Mouse (Mus musculus) liver, postnatal 0 days (tissue): ENCODE measurements around the gene Blcap. TPM values are rescaled to one million over a fixed set of nuclear protein-coding genes. Genes with fewer than 3 reads are reported as not detected.

Source experiments
- ATAC-seq: fragments of 200-750 bp; cut with Nextera tagmentation; 2 replicates; pipeline ENCODE4 v1.8.0; 2017; ENCODE audit warnings: mild to moderate bottlenecking, moderate library complexity
- DNase-seq: peaks from one replicate; pipeline ENCODE4 v3.0.0-alpha.2; 2016
- H3K27ac ChIP-seq: fragments of 300-500 bp; sonication (generic); 2 replicates; pipeline ENCODE4 v1.5.1; 2014; ENCODE audit warnings: antibody characterized with exemption, moderate library complexity, mild to moderate bottlenecking, low read depth
- H3K27me3 ChIP-seq: fragments of 300-500 bp; sonication (generic); 2 replicates; pipeline ENCODE4 v1.6.1; 2014; ENCODE audit warnings: low read length, control low read depth, mixed read lengths; ENCODE audit not compliant: insufficient read depth
- H3K36me3 ChIP-seq: fragments of 300-500 bp; sonication (generic); replicated peaks from 2 replicates; pipeline ENCODE4 v1.6.1; 2014; ENCODE audit warnings: mild to moderate bottlenecking, control low read depth, low read length, moderate library complexity, mixed read lengths; ENCODE audit not compliant: insufficient read depth
- H3K4me1 ChIP-seq: fragments of 300-500 bp; sonication (generic); 2 replicates; pipeline ENCODE4 v1.6.1; 2014; ENCODE audit warnings: antibody characterized with exemption, mild to moderate bottlenecking, control low read depth; ENCODE audit not compliant: insufficient read depth
- H3K4me2 ChIP-seq: fragments of 300-500 bp; sonication (generic); 2 replicates; pipeline ENCODE4 v1.6.1; 2014; ENCODE audit warnings: low read depth, mild to moderate bottlenecking, low read length, moderate library complexity, mixed read lengths
- H3K4me3 ChIP-seq: fragments of 300-500 bp; sonication (generic); 2 replicates; pipeline ENCODE4 v1.5.1; 2014; ENCODE audit warnings: low read depth, low read length
- H3K9ac ChIP-seq: fragments of 300-500 bp; sonication (generic); replicated peaks from 2 replicates; pipeline ENCODE4 v1.6.1; 2014; ENCODE audit warnings: mild to moderate bottlenecking, moderate library complexity
- H3K9me3 ChIP-seq: fragments of 300-500 bp; sonication (generic); 2 replicates; pipeline ENCODE4 v1.6.1; 2016; ENCODE audit warnings: mild to moderate bottlenecking, control low read depth, low read length, mixed read lengths
- CTCF ChIP-seq: sonication (generic); IDR thresholded peaks from 2 replicates; pipeline ENCODE4 v1.5.1; 2016; ENCODE audit warnings: antibody characterized with exemption, low read depth
- EP300 ChIP-seq: IDR thresholded peaks from 2 replicates; pipeline ENCODE4 v1.6.1; 2016; ENCODE audit warnings: antibody characterized with exemption, low read depth, mild to moderate bottlenecking
- whole genome bisulfite sequencing: fragments of 180-500 bp; shearing (Covaris S2); extraction: QIAGEN DNeasy Blood & Tissue Kit; methylation state at CpG from one replicate; pipeline ENCODE4 v1.1.7; 2014; ENCODE audit not compliant: insufficient replicate concordance; 5-methylcytosine and 5-hydroxymethylcytosine counted together
- polyA plus RNA-seq: library from polyadenylated mRNA; unstranded; fragments of >200 nt; fragmentation: Nextera tagmentation; extraction: Ambion mirVana; gene quantifications from 2 replicates; pipeline ENCODE4 v1.2.1, GENCODE M21; 2015

The Blcap gene
- polyA plus RNA-seq, 1 experiment from 2014 or later = 13.3 TPM

DNA sequence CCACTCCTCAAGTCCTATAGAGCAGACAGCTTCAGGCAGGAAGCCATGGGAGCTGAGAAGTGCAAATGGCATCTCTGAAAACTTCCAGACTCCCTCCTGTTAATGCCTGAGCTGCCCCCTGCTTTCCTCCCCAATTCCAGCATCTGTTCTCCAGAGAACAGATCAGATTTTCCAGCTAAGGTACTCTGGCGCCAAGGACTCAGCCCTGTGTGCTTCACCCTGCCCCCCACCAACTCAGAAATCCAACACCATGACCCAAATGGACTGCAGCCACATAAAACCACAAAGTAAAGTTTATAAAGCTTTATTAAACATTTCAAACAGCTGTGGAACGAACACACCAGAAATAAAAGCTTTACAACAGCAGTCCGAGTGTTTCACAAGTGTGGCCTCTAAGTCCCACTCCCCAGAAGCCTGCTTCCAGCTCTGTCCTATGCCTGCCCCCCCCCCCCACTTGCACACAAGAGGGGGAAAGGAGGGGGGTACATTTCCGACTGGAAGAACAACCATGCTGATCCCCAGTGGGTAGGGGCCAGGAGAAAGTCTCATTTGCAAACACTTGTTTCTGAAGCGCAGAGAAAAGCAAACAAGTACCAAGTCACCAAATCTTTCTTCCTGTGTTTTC lies 14.9 kb downstream of the Blcap start:
- Histone ChIP-seq H3K36me3 (no peaks in the 10 kb centered on the region), H3K4me3 (no peak overlapping the region), H3K9ac (no peak overlapping the region), H3K27me3 (peaks cover 9% of the 10 kb centered on the region), H3K9me3 (peaks cover 3% of the 10 kb centered on the region), H3K4me1 (peaks cover 6% of the 10 kb centered on the region; the same call in 1 of the 2 replicates), H3K4me2 (no peak overlapping the region), H3K27ac (no peak overlapping the region)
- TF ChIP-seq EP300 (no peak), CTCF (no peak)
- ATAC-seq = no peak
- 81% methylated on average over 5 of the region's 5 CpGs for WGBS
- DNase-seq = no peak

DNA sequence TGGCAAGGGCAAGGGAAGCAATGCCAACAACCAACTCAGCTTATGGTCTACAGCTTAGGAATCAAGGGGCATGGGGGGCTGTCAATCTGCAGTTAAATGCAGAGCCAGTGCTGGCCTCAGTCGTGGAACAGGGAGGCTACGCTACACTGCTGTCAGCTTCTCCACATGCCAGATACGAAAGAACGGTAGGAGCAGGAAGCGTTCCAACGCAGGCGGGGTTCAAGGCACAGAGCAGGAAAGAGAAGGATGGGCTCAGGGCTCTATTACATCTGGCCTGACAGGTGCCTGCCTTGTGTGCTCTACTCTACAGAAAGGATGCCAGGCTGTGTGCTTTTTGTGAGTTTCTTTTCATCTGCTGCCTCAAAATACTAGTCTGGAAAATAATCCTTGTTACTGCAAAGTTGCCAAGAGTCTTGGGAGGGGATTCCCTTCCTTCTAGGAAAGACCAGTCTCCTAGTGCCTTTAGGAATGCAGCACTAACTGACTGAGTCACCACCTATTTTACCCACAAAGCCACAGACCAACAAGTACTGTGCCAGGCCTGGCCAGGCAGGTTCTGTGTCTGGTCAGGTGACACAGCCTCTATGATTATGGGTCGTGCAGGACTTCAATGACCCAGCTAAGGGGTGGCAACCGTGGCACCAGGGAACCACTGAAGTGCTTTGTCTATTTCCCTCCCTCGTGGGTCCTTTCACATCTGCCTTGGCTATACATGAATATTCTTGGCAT lies 18.8 kb downstream of the Blcap start:
- Histone ChIP-seq H3K9ac (no peak overlapping the region), H3K4me1 (peaks cover 11% of the 10 kb centered on the region), H3K36me3 (0 out of 2 replicates have a peak, but pooled peaks cover 2% of the 10 kb centered on the region), H3K4me3 (no peak overlapping the region), H3K27me3 (no peaks in the 10 kb centered on the region), H3K27ac (no peak overlapping the region), H3K4me2 (no peak overlapping the region), H3K9me3 (no peaks in the 10 kb centered on the region)
- DNase-seq = no peak
- 76% methylated on average over 10 of the region's 10 CpGs for WGBS
- no peak for ATAC-seq
- TF ChIP-seq CTCF = no peak
- TF ChIP-seq EP300 = no peak

DNA sequence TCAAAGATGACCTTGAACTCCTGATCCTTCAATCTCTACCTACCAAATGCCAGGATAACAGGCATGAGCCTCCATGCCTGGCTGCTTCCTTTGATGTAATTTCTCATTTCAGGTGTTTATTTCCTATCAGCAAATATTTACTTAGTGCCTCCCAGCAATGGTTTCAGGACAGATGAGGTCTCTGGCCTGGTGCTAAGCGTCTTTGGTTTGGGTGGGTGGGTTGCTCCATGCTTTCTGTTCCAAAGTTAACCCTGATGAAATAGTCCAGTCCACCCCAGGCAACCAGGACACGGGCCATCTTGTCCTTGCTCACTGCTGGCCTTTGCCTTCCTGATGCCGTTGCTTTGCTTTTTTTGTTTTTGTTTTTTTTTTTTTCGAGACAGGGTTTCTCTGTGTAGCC lies 20.8 kb downstream of the Blcap start:
- no peak overlapping the region for H3K4me3 ChIP-seq
- no peak for DNase-seq
- H3K4me1 ChIP-seq = peaks cover 11% of the 10 kb centered on the region
- H3K9me3 ChIP-seq = no peaks in the 10 kb centered on the region
- H3K27me3 ChIP-seq = no peaks in the 10 kb centered on the region
- ATAC-seq = peak; percentile 85
- H3K27ac ChIP-seq = 0 out of 2 replicates have a peak overlapping the region, but pooled peaks have one; percentile 16
- 59% methylated on average over 4 of the region's 4 CpGs for WGBS
- H3K36me3 ChIP-seq = 0 out of 2 replicates have a peak, but pooled peaks cover 2% of the 10 kb centered on the region
- no peak overlapping the region for H3K9ac ChIP-seq
- no peak overlapping the region for H3K4me2 ChIP-seq
- TF ChIP-seq EP300 (no peak), CTCF (no peak)

DNA sequence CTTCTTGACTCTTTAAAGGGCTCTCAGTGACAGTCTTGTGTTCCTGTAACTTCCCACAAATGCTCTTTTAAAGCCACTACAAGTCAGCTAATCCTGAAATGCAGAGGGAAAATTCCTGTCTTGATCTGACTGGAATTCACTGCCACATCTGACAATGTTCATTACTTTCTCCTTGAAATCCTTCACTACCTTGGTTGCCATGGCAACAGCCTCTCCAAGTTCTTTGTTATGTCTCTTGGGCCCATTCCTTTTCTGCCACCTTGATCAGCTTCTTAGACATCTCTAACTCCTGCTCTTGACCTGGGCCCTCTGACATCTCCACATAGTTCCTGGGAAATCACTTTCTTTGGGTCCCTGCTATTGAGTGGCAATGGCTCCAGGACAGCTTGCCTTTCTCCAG lies 24.4 kb downstream of the Blcap start:
- no peak for TF ChIP-seq CTCF
- no peak for TF ChIP-seq EP300
- 0 out of 2 replicates have a peak, but pooled peaks cover 6% of the 10 kb centered on the region for H3K36me3 ChIP-seq
- no peaks in the 10 kb centered on the region for H3K9me3 ChIP-seq
- peaks cover 9% of the 10 kb centered on the region for H3K4me1 ChIP-seq
- H3K27me3 ChIP-seq = no peaks in the 10 kb centered on the region
- no peak overlapping the region for H3K27ac ChIP-seq
- ATAC-seq (no peak), DNase-seq (no peak)
- no peak overlapping the region for H3K4me3 ChIP-seq
- no peak overlapping the region for H3K4me2 ChIP-seq
- no peak overlapping the region for H3K9ac ChIP-seq

DNA sequence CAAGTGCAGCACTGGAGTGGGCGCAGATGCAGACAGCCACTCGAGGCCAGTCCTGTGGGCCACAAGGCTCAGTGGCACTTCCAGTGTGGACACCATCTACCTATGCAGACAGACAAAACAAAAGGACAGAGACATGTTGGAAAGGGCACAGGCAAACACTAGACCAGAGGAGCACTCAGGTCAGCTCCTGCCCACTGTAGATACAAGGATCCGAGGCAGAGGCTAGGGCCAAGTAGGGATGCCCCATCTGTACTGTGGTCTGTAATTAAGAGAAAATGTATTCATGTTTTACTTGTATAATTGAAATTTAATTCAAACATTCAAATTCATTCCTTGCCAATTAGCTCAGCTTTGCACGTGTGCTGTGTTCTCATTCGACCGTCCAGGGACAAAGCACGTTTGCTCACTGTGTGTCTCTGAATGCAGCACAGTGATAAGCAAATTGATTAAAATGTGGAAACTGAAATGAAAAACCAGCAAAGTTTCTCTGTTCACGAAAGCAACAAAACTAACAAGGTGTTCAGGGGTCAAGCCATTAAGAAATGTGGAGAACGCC lies 26.7 kb downstream of the Blcap start:
- Histone ChIP-seq H3K9ac (no peak overlapping the region), H3K4me3 (no peak overlapping the region)

DNA sequence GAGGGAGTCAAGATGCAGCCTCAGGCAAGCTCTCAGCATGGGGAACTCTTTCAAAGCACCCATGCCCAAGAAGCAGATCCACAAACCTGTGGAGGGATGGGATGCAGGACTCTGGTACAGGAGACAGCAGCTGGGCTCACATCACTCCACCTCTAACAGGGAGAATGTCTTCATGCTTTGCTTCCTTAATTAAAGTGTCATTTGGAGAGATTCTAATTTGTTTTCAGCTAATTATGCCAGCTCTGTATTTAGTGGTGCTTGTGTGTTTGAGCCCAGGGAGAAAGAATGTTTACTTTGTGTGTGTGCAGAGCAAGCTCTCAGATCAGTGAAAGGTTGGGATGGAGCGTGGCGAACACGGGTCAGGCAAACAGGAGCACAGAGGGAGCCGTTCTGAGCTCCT lies 28.7 kb downstream of the Blcap start:
- no peak for ATAC-seq
- Histone ChIP-seq H3K4me2 (no peak overlapping the region), H3K27me3 (no peaks in the 10 kb centered on the region), H3K36me3 (0 out of 2 replicates have a peak, but pooled peaks cover 4% of the 10 kb centered on the region), H3K9ac (no peak overlapping the region), H3K9me3 (no peaks in the 10 kb centered on the region), H3K4me3 (no peak overlapping the region), H3K27ac (no peak overlapping the region), H3K4me1 (peaks cover 9% of the 10 kb centered on the region)
- 60% methylated on average over 4 of the region's 4 CpGs for WGBS
- no peak for TF ChIP-seq CTCF
- no peak for TF ChIP-seq EP300
- DNase-seq = no peak

More for the DNA sequence above, 26.7 kb downstream of the Blcap start:
- 79% methylated on average over 9 of the region's 9 CpGs for WGBS
- ATAC-seq (no peak), DNase-seq (no peak)
- no peaks in the 10 kb centered on the region for H3K9me3 ChIP-seq
- no peak overlapping the region for H3K27ac ChIP-seq
- H3K27me3 ChIP-seq = no peaks in the 10 kb centered on the region
- H3K4me2 ChIP-seq = no peak overlapping the region
- peaks cover 9% of the 10 kb centered on the region for H3K4me1 ChIP-seq
- H3K36me3 ChIP-seq = 0 out of 2 replicates have a peak, but pooled peaks cover 6% of the 10 kb centered on the region
- TF ChIP-seq CTCF = no peak
- TF ChIP-seq EP300 = no peak
